Mouse (Mus musculus): Measurements from ENCODE around the gene Tufm.

DNA sequence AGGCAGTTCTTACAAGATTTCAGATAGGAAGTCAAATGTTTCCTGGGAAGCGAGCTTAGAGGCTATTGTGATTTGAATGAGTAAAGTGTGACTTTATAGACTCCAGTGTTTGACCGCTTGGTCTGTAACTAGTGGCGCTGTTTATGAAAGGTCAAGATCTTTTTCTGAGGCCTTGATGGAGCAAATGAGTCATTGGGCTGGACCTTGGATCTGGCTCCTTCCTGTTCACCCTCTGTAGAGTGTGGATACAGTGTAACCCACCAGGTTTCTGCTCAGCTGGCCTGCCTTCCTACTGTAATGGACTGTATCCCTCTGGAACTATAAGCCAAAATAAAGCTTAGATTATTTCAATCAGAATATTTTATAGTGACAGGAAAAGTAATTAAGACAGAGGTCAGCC, 24.1 kb downstream of the Tufm start:
- TF ChIP-seq CTCF (IDR thresholded peaks at IDR 0.05; ENCODE audit: extremely low read depth, insufficient read length, insufficient replicate concordance, low read depth, low read length): no peak
- TF ChIP-seq POLR2A (IDR thresholded peaks at IDR 0.05; ENCODE audit: low read depth, low read length): no peak

All from small intestine, adult 2 months (tissue).